Mouse (Mus musculus) liver, postnatal 0 days (tissue): ENCODE measurements around the gene Irf2bpl.

ENCODE experiments used
- CTCF ChIP-seq: sonication (generic); IDR thresholded peaks from 2 replicates; pipeline ENCODE4 v1.5.1; 2016; ENCODE audit warnings: antibody characterized with exemption, low read depth
- EP300 ChIP-seq: IDR thresholded peaks from 2 replicates; pipeline ENCODE4 v1.6.1; 2016; ENCODE audit warnings: antibody characterized with exemption, low read depth, mild to moderate bottlenecking

DNA sequence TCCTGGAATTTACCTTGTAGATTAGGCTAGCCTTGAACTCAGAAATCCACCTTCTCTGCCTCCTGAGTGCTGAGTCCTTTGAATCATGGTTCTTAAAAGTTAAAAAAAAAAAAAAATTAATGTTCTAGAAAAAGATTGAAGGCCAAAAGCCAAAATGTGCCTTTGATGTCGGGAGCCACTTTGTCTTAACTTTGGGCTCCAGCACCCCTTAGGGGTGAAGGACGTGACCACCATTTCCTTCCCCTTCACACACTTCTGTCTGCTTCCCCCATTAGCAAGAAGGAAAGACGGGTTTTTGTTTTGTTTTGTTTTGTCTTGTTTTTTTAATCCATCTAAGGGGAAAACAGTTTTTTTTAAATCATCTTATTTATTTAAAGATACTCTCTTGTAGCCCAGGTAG, 48.7 kb downstream of the Irf2bpl start:
- TF ChIP-seq EP300, result no peak
- TF ChIP-seq CTCF, result no peak
